Mouse (Mus musculus) heart, adult 18-20 months (tissue): ENCODE data around the gene Bhlhe40. TPM values are rescaled to one million over a fixed set of nuclear protein-coding genes. Genes with fewer than 3 reads are reported as not detected.

Experiments
- DNase-seq, 2 experiments: peaks; one replicate each; pipeline ENCODE4 v3.0.0; 2021 to 2022; ENCODE audit warnings: mixed read lengths in 1 of 2
- total RNA-seq, 2 experiments: library from RNA; stranded (reverse); gene quantifications; 2 replicates each; pipeline ENCODE4 v1.2.3; 2021

Bhlhe40 gene
- total RNA-seq, 2 experiments from 2014 or later: 25.9 to 33.9 TPM

- DNase-seq: peak in 1 of 2 experiments; percentile 47
Measured at GRCm38 (mm10) chr6:108662314-108663240, 2.1 kb downstream of the Bhlhe40 start.

- peak in 1 of 2 experiments; percentile 21 for DNase-seq
Measured at GRCm38 (mm10) chr6:108663241-108664194, 3.1 kb downstream of the Bhlhe40 start.

- peak in 1 of 2 experiments; percentile 23 for DNase-seq
Measured at GRCm38 (mm10) chr6:108664533-108665150, 4.2 kb downstream of the Bhlhe40 start.

- DNase-seq: no peak
Measured at GRCm38 (mm10) chr6:108665587-108665986, 5.2 kb downstream of the Bhlhe40 start.

GRCm38 (mm10) chr6:108666648-108667488 is 6.4 kb downstream of the Bhlhe40 start:
- no peak for DNase-seq

- DNase-seq: peak; percentile 57 to 63
Measured at GRCm38 (mm10) chr6:108667599-108668021, 7.2 kb downstream of the Bhlhe40 start.

GRCm38 (mm10) chr6:108668321-108668786 is 7.9 kb downstream of the Bhlhe40 start:
- DNase-seq: peak; percentile 93 to 95

- peak in 1 of 2 experiments; percentile 21 for DNase-seq
Measured at GRCm38 (mm10) chr6:108670276-108670675, 9.8 kb downstream of the Bhlhe40 start.

GRCm38 (mm10) chr6:108670821-108671220 is 10.4 kb downstream of the Bhlhe40 start:
- peak; percentile 75 to 82 for DNase-seq

- no peak for DNase-seq
Measured at GRCm38 (mm10) chr6:108672094-108672493, 11.7 kb downstream of the Bhlhe40 start.

GRCm38 (mm10) chr6:108674221-108674620 is 13.8 kb downstream of the Bhlhe40 start:
- DNase-seq: no peak

- DNase-seq: no peak
Measured at GRCm38 (mm10) chr6:108676783-108677340, 16.4 kb downstream of the Bhlhe40 start.

- DNase-seq: peak; percentile 38 to 70
Measured at GRCm38 (mm10) chr6:108677697-108678096, 17.3 kb downstream of the Bhlhe40 start.

GRCm38 (mm10) chr6:108678227-108678626 is 17.8 kb downstream of the Bhlhe40 start:
- DNase-seq: no peak

- DNase-seq: no peak
Measured at GRCm38 (mm10) chr6:108680503-108680902, 20.1 kb downstream of the Bhlhe40 start.

GRCm38 (mm10) chr6:108681084-108681483 is 20.7 kb downstream of the Bhlhe40 start:
- no peak for DNase-seq

GRCm38 (mm10) chr6:108683140-108683539 is 22.7 kb downstream of the Bhlhe40 start:
- no peak for DNase-seq

GRCm38 (mm10) chr6:108684430-108684829 is 24.0 kb downstream of the Bhlhe40 start:
- no peak for DNase-seq

GRCm38 (mm10) chr6:108685758-108686355 is 25.4 kb downstream of the Bhlhe40 start:
- DNase-seq: no peak

- DNase-seq: no peak
Measured at GRCm38 (mm10) chr6:108686930-108687329, 26.5 kb downstream of the Bhlhe40 start.
